Mouse (Mus musculus): ENCODE measurements around the gene 2310061I04Rik. TPM values are rescaled to one million over a fixed set of nuclear protein-coding genes. Genes with fewer than 3 reads are reported as not detected.

2310061I04Rik gene
- polyA plus RNA-seq, 1 experiment from 2014 or later, result 55.3 TPM

- Histone ChIP-seq H3K27ac (no peak overlapping the region), H3K9me3 (ENCODE audit: control insufficient read depth, low read length) (no peaks in the 10 kb centered on the region), H3K4me2 (replicated peaks) (no peak overlapping the region), H3K4me1 (replicated peaks; ENCODE audit: control insufficient read depth, insufficient read depth, low read length) (peaks cover 10% of the 10 kb centered on the region), H3K9ac (no peak overlapping the region), H3K36me3 (replicated peaks; ENCODE audit: control insufficient read depth, insufficient read depth) (peaks cover 28% of the 10 kb centered on the region), H3K4me3 (replicated peaks; ENCODE audit: low read length) (no peak overlapping the region), H3K27me3 (ENCODE audit: control insufficient read depth, insufficient read depth, low read length) (no peaks in the 10 kb centered on the region)
- 83% methylated on average over 1 of the region's 1 CpGs for WGBS
- DNase-seq (ENCODE audit: low spot score) (no peak), ATAC-seq (ENCODE audit: low FRiP score) (no peak)
Observed at GRCm38 (mm10) chr17:35859371-35859770, 37.9 kb downstream of the 2310061I04Rik start.

- no peaks in the 10 kb centered on the region for H3K4me1 ChIP-seq (replicated peaks; ENCODE audit: control insufficient read depth, insufficient read depth, low read length)
- DNase-seq (ENCODE audit: low spot score) (no peak), ATAC-seq (ENCODE audit: low FRiP score) (no peak)
- H3K9me3 ChIP-seq (ENCODE audit: control insufficient read depth, low read length), result no peaks in the 10 kb centered on the region
- H3K27ac ChIP-seq, result no peak overlapping the region
- H3K4me3 ChIP-seq (replicated peaks; ENCODE audit: low read length), result no peak overlapping the region
- no peaks in the 10 kb centered on the region for H3K27me3 ChIP-seq (ENCODE audit: control insufficient read depth, insufficient read depth, low read length)
- no peak overlapping the region for H3K4me2 ChIP-seq (replicated peaks)
- H3K36me3 ChIP-seq (replicated peaks; ENCODE audit: control insufficient read depth, insufficient read depth), result peaks cover 81% of the 10 kb centered on the region
- H3K9ac ChIP-seq, result no peak overlapping the region
- WGBS, result 91% methylated on average over 3 of the region's 3 CpGs
Observed at GRCm38 (mm10) chr17:35850974-35851373, 46.3 kb downstream of the 2310061I04Rik start.

GRCm38 (mm10) chr17:35848112-35848511 lies 49.1 kb downstream of the 2310061I04Rik start:
- H3K4me1 ChIP-seq (replicated peaks; ENCODE audit: control insufficient read depth, insufficient read depth, low read length), result no peaks in the 10 kb centered on the region
- peaks cover 82% of the 10 kb centered on the region for H3K36me3 ChIP-seq (replicated peaks; ENCODE audit: control insufficient read depth, insufficient read depth)
- H3K27me3 ChIP-seq (ENCODE audit: control insufficient read depth, insufficient read depth, low read length), result no peaks in the 10 kb centered on the region
- 63% methylated on average over 1 of the region's 1 CpGs for WGBS
- no peak for ATAC-seq (ENCODE audit: low FRiP score)
- no peak overlapping the region for H3K9ac ChIP-seq
- no peak overlapping the region for H3K4me2 ChIP-seq (replicated peaks)
- DNase-seq (ENCODE audit: low spot score), result no peak
- H3K4me3 ChIP-seq (replicated peaks; ENCODE audit: low read length), result no peak overlapping the region
- H3K9me3 ChIP-seq (ENCODE audit: control insufficient read depth, low read length), result no peaks in the 10 kb centered on the region
- H3K27ac ChIP-seq, result no peak overlapping the region

GRCm38 (mm10) chr17:35843514-35843913 lies 53.7 kb downstream of the 2310061I04Rik start:
- H3K27ac ChIP-seq, result no peak overlapping the region
- H3K27me3 ChIP-seq (ENCODE audit: control insufficient read depth, insufficient read depth, low read length), result no peaks in the 10 kb centered on the region
- 92% methylated on average over 3 of the region's 3 CpGs for WGBS
- no peaks in the 10 kb centered on the region for H3K9me3 ChIP-seq (ENCODE audit: control insufficient read depth, low read length)
- no peak overlapping the region for H3K9ac ChIP-seq
- no peak overlapping the region for H3K4me3 ChIP-seq (replicated peaks; ENCODE audit: low read length)
- no peak overlapping the region for H3K4me2 ChIP-seq (replicated peaks)
- no peak for DNase-seq (ENCODE audit: low spot score)
- peaks cover 40% of the 10 kb centered on the region for H3K36me3 ChIP-seq (replicated peaks; ENCODE audit: control insufficient read depth, insufficient read depth)
- H3K4me1 ChIP-seq (replicated peaks; ENCODE audit: control insufficient read depth, insufficient read depth, low read length), result peaks cover 18% of the 10 kb centered on the region
- ATAC-seq (ENCODE audit: low FRiP score), result no peak

MicroRNAs encoded within 50 kb of the gene (microRNA counts, 519-probe panel; counts per million panel counts)
- not detected for microRNA mmu-miR-1894-3p
- microRNA mmu-miR-1894-5p, result not detected

Small RNAs within 50 kb of the gene (microRNA-seq; reads per million reads assigned to microRNA genes)
- gene Gm28033, result 0.48 reads per million
- gene Mir1894, result not detected

Other genes starting within 250 kb of the 2310061I04Rik start
- gene Vars2, start 229.8 kb downstream of the 2310061I04Rik start, polyA plus RNA-seq (2014; fragmentation: Nextera tagmentation; extraction: Ambion mirVana), result 14.8 and 14.9 TPM in 2 replicates
- 21.3 and 22.8 TPM in 2 replicates for gene Gtf2h4, start 223.7 kb downstream of the 2310061I04Rik start, polyA plus RNA-seq (2014; fragmentation: Nextera tagmentation; extraction: Ambion mirVana)
- 62.7 and 72.5 TPM in 2 replicates for gene Ddr1, start 192.8 kb downstream of the 2310061I04Rik start, polyA plus RNA-seq (2014; fragmentation: Nextera tagmentation; extraction: Ambion mirVana)
- gene Ier3, start 75.7 kb downstream of the 2310061I04Rik start, polyA plus RNA-seq (2014; fragmentation: Nextera tagmentation; extraction: Ambion mirVana), result 6.6 and 7.5 TPM in 2 replicates
- gene Flot1, start 74.2 kb downstream of the 2310061I04Rik start, polyA plus RNA-seq (2014; fragmentation: Nextera tagmentation; extraction: Ambion mirVana), result 86.3 and 96.6 TPM in 2 replicates
- 1,664 and 1,709 TPM in 2 replicates for gene Tubb5, start 59.1 kb downstream of the 2310061I04Rik start, polyA plus RNA-seq (2014; fragmentation: Nextera tagmentation; extraction: Ambion mirVana)
- gene Mdc1, start 55.9 kb downstream of the 2310061I04Rik start, polyA plus RNA-seq (2014; fragmentation: Nextera tagmentation; extraction: Ambion mirVana), result 9.2 and 10.7 TPM in 2 replicates
- gene Nrm, start 36.1 kb downstream of the 2310061I04Rik start, polyA plus RNA-seq (2014; fragmentation: Nextera tagmentation; extraction: Ambion mirVana), result 18.2 and 20.3 TPM in 2 replicates
- 18.8 and 20.7 TPM in 2 replicates for gene Ppp1r18, start 31.8 kb downstream of the 2310061I04Rik start, polyA plus RNA-seq (2014; fragmentation: Nextera tagmentation; extraction: Ambion mirVana)
- 25.8 and 29.0 TPM in 2 replicates for gene Dhx16, start 17.6 kb downstream of the 2310061I04Rik start, polyA plus RNA-seq (2014; fragmentation: Nextera tagmentation; extraction: Ambion mirVana)
- gene Atat1, start 12.6 kb upstream of the 2310061I04Rik start, polyA plus RNA-seq (2014; fragmentation: Nextera tagmentation; extraction: Ambion mirVana), result 387 and 408 TPM in 2 replicates
- 61.4 and 63.6 TPM in 2 replicates for gene Mrps18b, start 19.0 kb upstream of the 2310061I04Rik start, polyA plus RNA-seq (2014; fragmentation: Nextera tagmentation; extraction: Ambion mirVana)
- 34.8 and 37.9 TPM in 2 replicates for gene Ppp1r10, start 19.0 kb upstream of the 2310061I04Rik start, polyA plus RNA-seq (2014; fragmentation: Nextera tagmentation; extraction: Ambion mirVana)
- gene Abcf1, start 72.3 kb upstream of the 2310061I04Rik start, polyA plus RNA-seq (2014; fragmentation: Nextera tagmentation; extraction: Ambion mirVana), result 65.5 and 74.9 TPM in 2 replicates
- 46.8 and 52.2 TPM in 2 replicates for gene Gnl1, start 82.4 kb upstream of the 2310061I04Rik start, polyA plus RNA-seq (2014; fragmentation: Nextera tagmentation; extraction: Ambion mirVana)
- gene Prr3, start 82.8 kb upstream of the 2310061I04Rik start, polyA plus RNA-seq (2014; fragmentation: Nextera tagmentation; extraction: Ambion mirVana), result 70.4 and 83.1 TPM in 2 replicates
- 9.1 and 11.7 TPM in 2 replicates for gene H2-T24, start 123.1 kb upstream of the 2310061I04Rik start, polyA plus RNA-seq (2014; fragmentation: Nextera tagmentation; extraction: Ambion mirVana)
- gene H2-T23, start 135.4 kb upstream of the 2310061I04Rik start, polyA plus RNA-seq (2014; fragmentation: Nextera tagmentation; extraction: Ambion mirVana), result 3.0 and 4.1 TPM in 2 replicates
- gene H2-T22, start 145.3 kb upstream of the 2310061I04Rik start, polyA plus RNA-seq (2014; fragmentation: Nextera tagmentation; extraction: Ambion mirVana), result 7.2 and 8.0 TPM in 2 replicates
- gene Gm6034, start 145.5 kb upstream of the 2310061I04Rik start, polyA plus RNA-seq (2014; fragmentation: Nextera tagmentation; extraction: Ambion mirVana), result not detected in 2 replicates
- gene Gm11127, start 160.9 kb upstream of the 2310061I04Rik start, polyA plus RNA-seq (2014; fragmentation: Nextera tagmentation; extraction: Ambion mirVana), result 0.25 TPM in 1 of 2 replicates, not detected in the other
- gene Gm19684, start 224.2 kb upstream of the 2310061I04Rik start, polyA plus RNA-seq (2014; fragmentation: Nextera tagmentation; extraction: Ambion mirVana), result not detected in 2 replicates
- gene Gm7030, start 232.0 kb upstream of the 2310061I04Rik start, polyA plus RNA-seq (2014; fragmentation: Nextera tagmentation; extraction: Ambion mirVana), result not detected in 2 replicates

All from hindbrain, embryonic 14.5 days (tissue).